Mouse (Mus musculus): Measurements from ENCODE around the gene Apol9b. TPM values are rescaled to one million over a fixed set of nuclear protein-coding genes. Genes with fewer than 3 reads are reported as not detected.

The Apol9b gene
- total and polyA plus RNA-seq, 2 experiments from 2014 or later = 0.14 to 0.23 TPM

DNA sequence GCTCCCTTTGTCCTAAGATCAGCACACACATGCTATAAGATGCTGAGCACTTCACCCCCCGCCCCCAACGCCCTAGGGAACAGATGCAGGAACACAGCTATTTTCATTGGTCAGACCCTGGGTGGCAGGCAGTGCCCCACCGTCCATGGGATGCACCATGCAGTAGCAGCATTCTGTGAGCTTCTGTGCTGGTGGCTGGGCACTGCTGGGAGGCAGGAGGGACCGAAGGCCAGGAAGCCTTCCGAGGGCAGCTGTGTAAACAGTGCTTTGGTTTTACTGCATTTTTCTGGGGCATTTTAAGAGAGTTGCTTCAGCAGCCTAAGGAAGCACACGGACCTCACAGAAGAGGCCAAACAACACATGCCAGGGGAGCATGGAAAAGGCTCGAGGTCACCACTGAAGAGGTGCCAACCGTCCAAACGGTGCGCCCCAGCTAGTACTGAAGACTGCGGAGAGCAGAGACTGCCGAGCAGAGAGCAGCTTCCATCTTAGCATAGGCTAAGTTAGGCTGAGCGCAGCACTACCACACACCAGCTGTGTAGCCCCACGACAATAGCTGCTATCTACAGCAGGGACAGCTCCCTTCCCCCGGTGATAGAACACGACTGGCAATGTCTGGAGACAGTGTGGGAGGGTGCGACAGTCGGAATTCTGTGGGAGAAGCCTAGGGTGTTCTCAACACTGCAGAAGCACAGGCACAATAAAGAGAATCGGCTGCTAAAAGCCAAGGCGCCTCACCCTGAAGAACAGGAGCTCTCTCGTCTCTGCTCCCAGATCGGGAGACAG, 55.4 kb downstream of the Apol9b start:
- Histone ChIP-seq H3K27ac (ENCODE audit: low read depth) (no peak overlapping the region), H3K4me2 (ENCODE audit: low read depth, low read length) (no peak overlapping the region), H3K4me3 (ENCODE audit: low read depth, low read length) (no peak overlapping the region), H3K9me3 (replicated peaks; ENCODE audit: control insufficient read depth, low read length) (no peaks in the 10 kb centered on the region), H3K27me3 (ENCODE audit: control insufficient read depth, insufficient read depth, low read length) (no peaks in the 10 kb centered on the region), H3K9ac (replicated peaks; ENCODE audit: low read depth, low read length) (no peak overlapping the region), H3K4me1 (ENCODE audit: control insufficient read depth, insufficient read depth) (no peaks in the 10 kb centered on the region), H3K36me3 (replicated peaks; ENCODE audit: control insufficient read depth, insufficient read depth, low read length) (peaks cover 100% of the 10 kb centered on the region)
- TF ChIP-seq EP300 (IDR thresholded peaks at IDR 0.05; ENCODE audit: low read depth) (no peak), CTCF (IDR thresholded peaks at IDR 0.05; ENCODE audit: low read depth) (no peak)
- DNase-seq (ENCODE audit: low spot score) = no peak
- WGBS = 69% methylated on average over 22 of the region's 22 CpGs
- ATAC-seq (ENCODE audit: insufficient read depth, low read depth) = no peak

DNA sequence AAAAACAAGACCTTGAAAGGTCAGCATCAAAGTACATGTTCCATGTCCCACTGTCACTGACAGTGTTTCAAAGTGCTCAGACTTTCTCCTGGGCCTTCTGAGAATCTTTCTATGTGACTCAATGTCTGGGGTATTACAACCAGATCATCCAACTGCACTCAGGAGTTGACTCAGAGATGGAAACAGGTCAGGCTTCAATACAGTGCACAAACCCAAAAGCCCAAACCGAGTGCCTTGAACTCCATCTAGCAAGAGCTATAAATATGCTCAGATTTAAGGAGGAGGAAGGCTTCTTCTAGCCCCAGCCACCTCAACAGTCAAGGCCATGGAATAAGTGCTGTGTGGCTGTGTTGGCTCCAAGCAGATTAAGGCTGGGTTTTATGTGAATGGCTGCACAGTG, 57.0 kb downstream of the Apol9b start:
- DNase-seq (ENCODE audit: low spot score) = no peak
- H3K27ac ChIP-seq (ENCODE audit: low read depth) = no peak overlapping the region
- no peak overlapping the region for H3K9ac ChIP-seq (replicated peaks; ENCODE audit: low read depth, low read length)
- no peaks in the 10 kb centered on the region for H3K27me3 ChIP-seq (ENCODE audit: control insufficient read depth, insufficient read depth, low read length)
- no peaks in the 10 kb centered on the region for H3K9me3 ChIP-seq (replicated peaks; ENCODE audit: control insufficient read depth, low read length)
- TF ChIP-seq EP300 (IDR thresholded peaks at IDR 0.05; ENCODE audit: low read depth) (no peak), CTCF (IDR thresholded peaks at IDR 0.05; ENCODE audit: low read depth) (no peak)
- peaks cover 100% of the 10 kb centered on the region for H3K36me3 ChIP-seq (replicated peaks; ENCODE audit: control insufficient read depth, insufficient read depth, low read length)
- H3K4me3 ChIP-seq (ENCODE audit: low read depth, low read length) = no peak overlapping the region
- 52% methylated on average over 1 of the region's 1 CpGs for WGBS
- no peaks in the 10 kb centered on the region for H3K4me1 ChIP-seq (ENCODE audit: control insufficient read depth, insufficient read depth)
- H3K4me2 ChIP-seq (ENCODE audit: low read depth, low read length) = no peak overlapping the region
- no peak for ATAC-seq (ENCODE audit: insufficient read depth, low read depth)

Other genes starting within 250 kb of the Apol9b start
- gene Apol11a, start 220.8 kb upstream of the Apol9b start, total RNA-seq (2014; rRNA removed; ENCODE audit: low replicate concordance) = not detected in 2 replicates
- gene Apol11a, start 220.8 kb upstream of the Apol9b start, polyA plus RNA-seq (2015; fragmentation: Nextera tagmentation; extraction: Ambion mirVana) = not detected in 2 replicates
- 0.12 TPM in 1 of 2 replicates, not detected in the other for gene Apol7c, start 195.7 kb upstream of the Apol9b start, total RNA-seq (2014; rRNA removed; ENCODE audit: low replicate concordance)
- gene Apol7c, start 195.7 kb upstream of the Apol9b start, polyA plus RNA-seq (2015; fragmentation: Nextera tagmentation; extraction: Ambion mirVana) = not detected in 2 replicates
- not detected in 2 replicates for gene 1700025B11Rik, start 167.1 kb upstream of the Apol9b start, total RNA-seq (2014; rRNA removed; ENCODE audit: low replicate concordance)
- gene 1700025B11Rik, start 167.1 kb upstream of the Apol9b start, polyA plus RNA-seq (2015; fragmentation: Nextera tagmentation; extraction: Ambion mirVana) = not detected in 2 replicates
- gene Apol10b, start 132.9 kb upstream of the Apol9b start, total RNA-seq (2014; rRNA removed; ENCODE audit: low replicate concordance) = not detected in 2 replicates
- 0.11 TPM in 1 of 2 replicates, not detected in the other for gene Apol10b, start 132.9 kb upstream of the Apol9b start, polyA plus RNA-seq (2015; fragmentation: Nextera tagmentation; extraction: Ambion mirVana)
- gene Gm36245, start 129.8 kb upstream of the Apol9b start, total RNA-seq (2014; rRNA removed; ENCODE audit: low replicate concordance) = not detected in 2 replicates
- gene Gm36245, start 129.8 kb upstream of the Apol9b start, polyA plus RNA-seq (2015; fragmentation: Nextera tagmentation; extraction: Ambion mirVana) = not detected in 2 replicates
- gene Apol11b, start 85.8 kb upstream of the Apol9b start, total RNA-seq (2014; rRNA removed; ENCODE audit: low replicate concordance) = 0.50 TPM in 1 of 2 replicates, not detected in the other
- gene Apol11b, start 85.8 kb upstream of the Apol9b start, polyA plus RNA-seq (2015; fragmentation: Nextera tagmentation; extraction: Ambion mirVana) = 0.05 and 0.18 TPM in 2 replicates
- not detected in 2 replicates for gene Apol7e, start 30.2 kb upstream of the Apol9b start, total RNA-seq (2014; rRNA removed; ENCODE audit: low replicate concordance)
- gene Apol7e, start 30.2 kb upstream of the Apol9b start, polyA plus RNA-seq (2015; fragmentation: Nextera tagmentation; extraction: Ambion mirVana) = not detected in 2 replicates
- 0.46 TPM in 1 of 2 replicates, not detected in the other for gene Apol8, start 28.0 kb downstream of the Apol9b start, total RNA-seq (2014; rRNA removed; ENCODE audit: low replicate concordance)
- 0.04 TPM in 1 of 2 replicates, not detected in the other for gene Apol8, start 28.0 kb downstream of the Apol9b start, polyA plus RNA-seq (2015; fragmentation: Nextera tagmentation; extraction: Ambion mirVana)
- gene Myh9, start 113.1 kb downstream of the Apol9b start, total RNA-seq (2014; rRNA removed; ENCODE audit: low replicate concordance) = 62.0 and 63.6 TPM in 2 replicates
- gene Myh9, start 113.1 kb downstream of the Apol9b start, polyA plus RNA-seq (2015; fragmentation: Nextera tagmentation; extraction: Ambion mirVana) = 15.7 and 17.5 TPM in 2 replicates
- 72.2 and 106 TPM in 2 replicates for gene Txn2, start 200.0 kb downstream of the Apol9b start, total RNA-seq (2014; rRNA removed; ENCODE audit: low replicate concordance)
- 317 and 322 TPM in 2 replicates for gene Txn2, start 200.0 kb downstream of the Apol9b start, polyA plus RNA-seq (2015; fragmentation: Nextera tagmentation; extraction: Ambion mirVana)
- 1.0 and 1.2 TPM in 2 replicates for gene Foxred2, start 227.7 kb downstream of the Apol9b start, total RNA-seq (2014; rRNA removed; ENCODE audit: low replicate concordance)
- 0.12 and 0.16 TPM in 2 replicates for gene Foxred2, start 227.7 kb downstream of the Apol9b start, polyA plus RNA-seq (2015; fragmentation: Nextera tagmentation; extraction: Ambion mirVana)
- 99.5 and 110 TPM in 2 replicates for gene Eif3d, start 241.8 kb downstream of the Apol9b start, total RNA-seq (2014; rRNA removed; ENCODE audit: low replicate concordance)
- gene Eif3d, start 241.8 kb downstream of the Apol9b start, polyA plus RNA-seq (2015; fragmentation: Nextera tagmentation; extraction: Ambion mirVana) = 80.0 and 90.6 TPM in 2 replicates

Data from heart, postnatal 0 days (tissue).